Mouse (Mus musculus): ENCODE results near the gene Krtap5-1. TPM values are rescaled to one million over a fixed set of nuclear protein-coding genes. Genes with fewer than 3 reads are reported as not detected.
"Not testable (repeated sequence)": the region's sequence is repeated elsewhere in the genome, so short reads cannot be mapped to it uniquely, and the experiment has no call there.

The Krtap5-1 gene
- polyA plus RNA-seq, 3 experiments from 2014 or later, result not detected

GRCm38 (mm10) chr7:142296108-142296507 lies 810 bp downstream of the Krtap5-1 start:
- not testable (repeated sequence) for ATAC-seq

GRCm38 (mm10) chr7:142295418-142295817 lies 1.5 kb downstream of the Krtap5-1 start:
- no peak for ATAC-seq

GRCm38 (mm10) chr7:142293851-142294250 lies 3.1 kb downstream of the Krtap5-1 start:
- peak; percentile 43 for ATAC-seq

GRCm38 (mm10) chr7:142285910-142286612 lies 10.9 kb downstream of the Krtap5-1 start:
- ATAC-seq, result not testable (repeated sequence)

- ATAC-seq, result no peak
Observed at GRCm38 (mm10) chr7:142285130-142285835, 11.6 kb downstream of the Krtap5-1 start.

- peak; percentile 75 for ATAC-seq
Observed at GRCm38 (mm10) chr7:142284615-142285080, 12.3 kb downstream of the Krtap5-1 start.

GRCm38 (mm10) chr7:142284023-142284591 lies 12.8 kb downstream of the Krtap5-1 start:
- ATAC-seq, result peak; percentile 81

GRCm38 (mm10) chr7:142282847-142283246 lies 14.1 kb downstream of the Krtap5-1 start:
- not testable (repeated sequence) for ATAC-seq

GRCm38 (mm10) chr7:142279291-142279690 lies 17.6 kb downstream of the Krtap5-1 start:
- ATAC-seq, result not testable (repeated sequence)

GRCm38 (mm10) chr7:142278183-142278582 lies 18.7 kb downstream of the Krtap5-1 start:
- not testable (repeated sequence) for ATAC-seq

GRCm38 (mm10) chr7:142274263-142274662 lies 22.7 kb downstream of the Krtap5-1 start, which contains the start of gene Gm4559:
TSS of gene Gm4559 (minus strand) at chr7:142274363.
- not testable (repeated sequence) for ATAC-seq

GRCm38 (mm10) chr7:142258254-142258653 lies 38.7 kb downstream of the Krtap5-1 start, which contains the start of gene Gm2431:
TSS of gene Gm2431 (minus strand) at chr7:142258354.
- ATAC-seq, result not testable (repeated sequence)

- ATAC-seq, result no peak
Observed at GRCm38 (mm10) chr7:142255517-142255916, 41.4 kb downstream of the Krtap5-1 start.

GRCm38 (mm10) chr7:142249824-142250223 lies 47.1 kb downstream of the Krtap5-1 start:
- ATAC-seq, result no peak

Other genes starting within 250 kb of the Krtap5-1 start
- gene Mob2, start 236.1 kb downstream of the Krtap5-1 start, polyA plus RNA-seq (2017; shearing (Covaris generic)), result 10 to 100 TPM; 61.4 to 67.5 (median 65.3) TPM
- gene Dusp8, start 201.3 kb downstream of the Krtap5-1 start, polyA plus RNA-seq (2017; shearing (Covaris generic)), result not detected
- gene Gm45618, start 176.4 kb downstream of the Krtap5-1 start, polyA plus RNA-seq (2017; shearing (Covaris generic)), result not detected
- not detected for gene Gm39115, start 161.1 kb downstream of the Krtap5-1 start, polyA plus RNA-seq (2017; shearing (Covaris generic))
- not detected for gene Gm45337, start 152.5 kb downstream of the Krtap5-1 start, polyA plus RNA-seq (2017; shearing (Covaris generic))
- gene Gm29735, start 140.0 kb downstream of the Krtap5-1 start, polyA plus RNA-seq (2017; shearing (Covaris generic)), result not detected
- not detected for gene Gm4553, start 131.4 kb downstream of the Krtap5-1 start, polyA plus RNA-seq (2017; shearing (Covaris generic))
- gene Krtap5-2, start 121.1 kb downstream of the Krtap5-1 start, polyA plus RNA-seq (2017; shearing (Covaris generic)), result not detected
- not detected for gene Gm10153, start 106.7 kb downstream of the Krtap5-1 start, polyA plus RNA-seq (2017; shearing (Covaris generic))
- not detected for gene Krtap5-3, start 95.8 kb downstream of the Krtap5-1 start, polyA plus RNA-seq (2017; shearing (Covaris generic))
- gene Gm7579, start 85.3 kb downstream of the Krtap5-1 start, polyA plus RNA-seq (2017; shearing (Covaris generic)), result not detected
- gene Krtap5-5, start 67.1 kb downstream of the Krtap5-1 start, polyA plus RNA-seq (2017; shearing (Covaris generic)), result not detected
- not detected for gene Gm40460, start 56.0 kb downstream of the Krtap5-1 start, polyA plus RNA-seq (2017; shearing (Covaris generic))
- gene Gm2431, start 38.8 kb downstream of the Krtap5-1 start, polyA plus RNA-seq (2017; shearing (Covaris generic)), result not detected
- gene Gm4559, start 22.8 kb downstream of the Krtap5-1 start, polyA plus RNA-seq (2017; shearing (Covaris generic)), result not detected
- gene Krtap5-4, start 6.4 kb upstream of the Krtap5-1 start, polyA plus RNA-seq (2017; shearing (Covaris generic)), result not detected
- gene Ifitm10, start 76.6 kb upstream of the Krtap5-1 start, polyA plus RNA-seq (2017; shearing (Covaris generic)), result 1 to 10 TPM; 1.6 to 4.5 (median 1.9) TPM
- 1 to 10 TPM in 1 of 3 experiments, under 1 TPM in 1, not detected in 1; 0.63 to 1.9 TPM for gene Gm49369, start 85.5 kb upstream of the Krtap5-1 start, polyA plus RNA-seq (2017; shearing (Covaris generic))
- gene Ctsd, start 90.9 kb upstream of the Krtap5-1 start, polyA plus RNA-seq (2017; shearing (Covaris generic)), result 100 to 1,000 TPM; 259 to 561 (median 285) TPM
- not detected for gene Syt8, start 137.7 kb upstream of the Krtap5-1 start, polyA plus RNA-seq (2017; shearing (Covaris generic))
- not detected for gene Tnni2, start 144.7 kb upstream of the Krtap5-1 start, polyA plus RNA-seq (2017; shearing (Covaris generic))
- 1,000 to 10,000 TPM; 1,183 to 1,943 (median 1,210) TPM for gene Lsp1, start 163.7 kb upstream of the Krtap5-1 start, polyA plus RNA-seq (2017; shearing (Covaris generic))
- 1 to 10 TPM; 2.5 to 3.8 (median 2.8) TPM for gene Tnnt3, start 201.7 kb upstream of the Krtap5-1 start, polyA plus RNA-seq (2017; shearing (Covaris generic))
- 10 to 100 TPM in 1 of 3 experiments, 1 to 10 TPM in 1, under 1 TPM in 1; 0.26 to 24.2 (median 3.2) TPM for gene Mrpl23, start 235.6 kb upstream of the Krtap5-1 start, polyA plus RNA-seq (2017; shearing (Covaris generic))

All from inflammation-experienced regulatory T-cells, adult 6 months (primary cell).